Mouse (Mus musculus): ENCODE measurements around the gene Ano5. TPM values are rescaled to one million over a fixed set of nuclear protein-coding genes. Genes with fewer than 3 reads are reported as not detected.

Ano5 gene
- polyA plus RNA-seq, 1 experiment, result 0.10 TPM

DNA sequence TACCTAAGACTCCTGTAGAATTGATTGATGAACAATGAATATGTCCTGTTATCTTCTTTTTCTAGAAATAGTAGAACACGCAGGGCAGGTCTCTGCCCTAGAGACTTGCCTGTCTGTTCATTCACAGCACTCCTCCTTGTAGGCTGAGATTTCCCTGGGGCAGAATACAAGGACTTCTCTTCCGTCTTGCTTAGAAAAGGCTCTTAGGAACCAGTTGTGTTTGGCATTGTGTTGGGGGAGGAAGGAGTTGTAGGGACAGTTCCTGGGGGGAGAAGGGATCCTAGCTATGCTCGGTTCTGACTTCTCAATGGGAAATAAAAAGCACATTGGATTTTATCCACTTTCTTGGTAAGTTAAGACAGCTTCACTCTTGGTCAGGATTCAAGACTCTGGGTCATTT, 118.4 kb downstream of the Ano5 start:
- no peaks in the 10 kb centered on the region for H3K36me3 ChIP-seq (ENCODE audit: control insufficient read depth, insufficient read depth, low read length)
- no peak overlapping the region for H3K4me3 ChIP-seq (ENCODE audit: low read depth, low read length)
- H3K4me1 ChIP-seq (ENCODE audit: control insufficient read depth, insufficient read depth, insufficient read length, low read length), result no peaks in the 10 kb centered on the region
- H3K27me3 ChIP-seq (ENCODE audit: control insufficient read depth, insufficient read depth, low read length), result peaks cover 26% of the 10 kb centered on the region
- TF ChIP-seq CTCF (IDR thresholded peaks at IDR 0.05; ENCODE audit: extremely low read depth, insufficient read length, insufficient replicate concordance, low read depth, low read length) (no peak), POLR2A (IDR thresholded peaks at IDR 0.05; ENCODE audit: low read depth, low read length) (no peak)
- 8% methylated on average over 3 of the region's 3 CpGs for WGBS
- no peak overlapping the region for H3K27ac ChIP-seq (ENCODE audit: insufficient read depth, low read depth, low read length)

DNA sequence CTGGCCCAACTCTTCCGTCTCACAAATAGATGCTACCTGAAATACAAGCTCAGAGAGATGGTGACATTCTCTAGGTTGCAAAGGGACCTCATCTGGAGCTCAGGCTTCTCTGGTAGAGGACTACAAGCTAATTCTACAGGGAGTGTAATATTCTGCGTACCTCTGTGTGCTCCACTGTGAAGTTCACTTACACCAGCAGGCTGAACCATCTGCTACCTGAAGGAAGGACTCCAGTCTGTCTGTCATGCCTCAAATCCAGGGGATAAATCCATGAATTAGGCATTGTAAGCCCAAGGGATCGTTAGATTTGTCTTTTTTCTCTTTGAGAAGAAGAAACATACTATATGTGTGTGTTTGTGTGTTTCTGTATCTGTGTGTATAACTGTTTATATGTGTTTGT, 120.3 kb downstream of the Ano5 start:
- no peak overlapping the region for H3K4me3 ChIP-seq (ENCODE audit: low read depth, low read length)
- H3K27me3 ChIP-seq (ENCODE audit: control insufficient read depth, insufficient read depth, low read length), result peaks cover 17% of the 10 kb centered on the region
- H3K4me1 ChIP-seq (ENCODE audit: control insufficient read depth, insufficient read depth, insufficient read length, low read length), result no peaks in the 10 kb centered on the region

GRCm38 (mm10) chr7:51632543-51633229, 121.9 kb downstream of the Ano5 start:
- no peaks in the 10 kb centered on the region for H3K36me3 ChIP-seq (ENCODE audit: control insufficient read depth, insufficient read depth, low read length)
- WGBS, result 12% methylated on average over 9 of the region's 9 CpGs
- no peaks in the 10 kb centered on the region for H3K4me1 ChIP-seq (ENCODE audit: control insufficient read depth, insufficient read depth, insufficient read length, low read length)
- TF ChIP-seq CTCF (IDR thresholded peaks at IDR 0.05; ENCODE audit: extremely low read depth, insufficient read length, insufficient replicate concordance, low read depth, low read length) (no peak), POLR2A (IDR thresholded peaks at IDR 0.05; ENCODE audit: low read depth, low read length) (no peak)
- no peak overlapping the region for H3K27ac ChIP-seq (ENCODE audit: insufficient read depth, low read depth, low read length)
- no peak overlapping the region for H3K4me3 ChIP-seq (ENCODE audit: low read depth, low read length)
- peaks cover 4% of the 10 kb centered on the region for H3K27me3 ChIP-seq (ENCODE audit: control insufficient read depth, insufficient read depth, low read length)

More for the DNA sequence above, 120.3 kb downstream of the Ano5 start:
- no peak for TF ChIP-seq CTCF (IDR thresholded peaks at IDR 0.05; ENCODE audit: extremely low read depth, insufficient read length, insufficient replicate concordance, low read depth, low read length)
- TF ChIP-seq POLR2A (IDR thresholded peaks at IDR 0.05; ENCODE audit: low read depth, low read length), result no peak
- 43% methylated on average over 3 of the region's 3 CpGs for WGBS
- no peak overlapping the region for H3K27ac ChIP-seq (ENCODE audit: insufficient read depth, low read depth, low read length)
- H3K36me3 ChIP-seq (ENCODE audit: control insufficient read depth, insufficient read depth, low read length), result no peaks in the 10 kb centered on the region

DNA sequence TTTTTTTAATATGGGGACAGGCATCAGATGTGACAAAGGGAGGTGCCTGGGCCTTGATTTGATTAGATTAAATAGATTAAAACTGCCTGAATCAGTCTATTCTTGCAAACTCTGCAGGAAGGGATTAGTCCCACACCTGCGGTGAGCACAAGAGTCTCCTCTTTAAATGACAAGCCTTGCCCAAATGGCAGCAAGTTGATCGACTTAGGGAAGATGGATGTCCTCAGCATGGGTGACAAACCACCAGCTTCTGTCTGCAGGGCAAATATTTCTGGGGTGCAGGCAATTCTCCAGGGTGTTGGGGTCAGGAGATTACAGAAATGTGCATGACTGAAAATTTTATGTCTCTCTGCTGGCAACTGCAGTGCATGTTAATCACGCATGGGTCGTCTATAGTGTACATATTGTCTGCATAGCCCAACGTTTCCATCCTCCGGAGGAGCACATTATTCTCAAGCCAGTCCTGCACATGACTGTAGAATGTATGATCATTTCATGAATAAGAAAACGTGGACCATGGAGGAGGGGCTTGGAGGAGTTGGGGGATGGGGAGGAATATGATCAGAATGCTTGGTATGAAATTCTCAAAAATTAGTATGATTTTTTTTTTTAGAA, 122.5 kb downstream of the Ano5 start:
- Histone ChIP-seq H3K27me3 (ENCODE audit: control insufficient read depth, insufficient read depth, low read length) (no peaks in the 10 kb centered on the region; the same call in 1 of the 2 replicates), H3K4me3 (ENCODE audit: low read depth, low read length) (no peak overlapping the region), H3K36me3 (ENCODE audit: control insufficient read depth, insufficient read depth, low read length) (no peaks in the 10 kb centered on the region), H3K4me1 (ENCODE audit: control insufficient read depth, insufficient read depth, insufficient read length, low read length) (no peaks in the 10 kb centered on the region), H3K27ac (ENCODE audit: insufficient read depth, low read depth, low read length) (no peak overlapping the region)
- TF ChIP-seq CTCF (IDR thresholded peaks at IDR 0.05; ENCODE audit: extremely low read depth, insufficient read length, insufficient replicate concordance, low read depth, low read length), result no peak
- WGBS, result 14% methylated on average over 7 of the region's 7 CpGs

Other genes with a start within 250 kb of the Ano5 start
- not detected in 2 replicates for gene Slc17a6, start 111.0 kb downstream of the Ano5 start, polyA plus RNA-seq (2012; rRNA removed)

All from small intestine, adult 2 months (tissue).